Mouse (Mus musculus) v-Abl transformed pro-B cells (cell line): ENCODE data around the gene Agxt.

ENCODE experiments used
- in situ Hi-C, 2 experiments: fragments of 400-800 bp; cut with MboI; formaldehyde crosslinking; loops; one replicate each; pipeline ENCODE4 v1.15.1; 2025; ENCODE audit not compliant: unreplicated experiment in 2 of 2

Agxt gene

DNA sequence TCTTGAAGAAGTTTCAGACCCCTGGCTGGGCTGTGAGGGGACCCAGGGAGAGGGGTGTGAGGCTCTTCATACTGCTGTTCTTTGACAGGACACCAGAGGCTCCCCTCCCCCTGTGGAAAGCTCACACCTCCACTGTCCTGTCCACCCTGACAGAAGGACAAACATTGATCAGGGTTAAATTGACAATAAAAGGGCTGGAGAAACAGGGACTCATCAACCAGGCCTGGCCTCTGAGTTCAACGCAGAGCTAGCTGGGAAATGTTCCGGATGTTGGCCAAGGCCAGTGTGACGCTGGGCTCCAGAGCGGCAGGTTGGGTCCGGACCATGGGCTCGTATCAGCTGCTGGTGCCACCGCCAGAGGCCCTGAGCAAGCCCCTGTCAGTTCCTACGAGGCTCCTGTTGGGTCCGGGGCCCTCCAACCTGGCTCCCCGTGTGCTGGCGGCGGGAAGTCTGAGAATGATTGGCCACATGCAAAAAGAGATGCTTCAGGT is at the start of gene Agxt:
Gene Agxt (plus strand): TSS at position 205 of the 491 bp plus-strand sequence.
- in situ Hi-C loops = no loop called here

DNA sequence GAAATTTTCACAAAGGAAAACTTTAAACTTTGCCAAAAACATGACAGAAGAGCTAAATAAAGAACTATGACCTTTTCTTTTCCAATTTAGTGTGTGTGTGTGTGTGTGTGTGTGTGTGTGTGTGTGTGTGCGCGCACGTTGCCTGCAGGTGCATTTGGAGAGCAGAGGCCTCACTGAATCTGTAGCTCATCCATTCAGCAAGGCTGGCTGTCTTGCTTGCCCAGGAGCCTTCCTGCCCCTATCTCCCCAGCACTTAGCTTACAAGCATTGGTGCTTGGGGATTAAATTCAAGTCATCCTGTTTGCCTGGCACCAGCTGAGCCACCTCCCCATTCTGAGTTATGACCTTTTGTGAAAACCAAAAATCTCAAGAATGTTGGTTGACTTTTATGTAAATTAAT is 42.5 kb upstream of the Agxt start:
- in situ Hi-C loops = no loop called here

- in situ Hi-C loops = no loop called here
Observed at GRCm38 (mm10) chr1:93098956-93099355, 36.1 kb upstream of the Agxt start.

DNA sequence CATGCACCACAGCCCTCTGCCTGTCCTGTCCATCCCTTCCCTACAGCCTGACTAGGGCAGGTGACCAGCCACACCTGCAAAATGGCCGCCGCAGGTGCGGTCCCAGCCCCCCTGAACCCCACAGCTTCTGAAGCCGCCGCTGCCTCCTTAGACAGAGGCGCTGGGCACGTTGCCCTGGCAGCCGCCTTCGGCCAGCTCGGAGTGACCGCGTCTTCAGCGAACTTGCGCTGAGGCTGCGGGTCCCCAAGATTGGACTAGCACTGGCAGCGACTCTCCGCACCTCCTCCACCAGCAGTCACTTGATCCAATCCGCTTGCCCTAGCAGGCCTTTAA is 34.8 kb upstream of the Agxt start:
- in situ Hi-C loops = no loop called here

DNA sequence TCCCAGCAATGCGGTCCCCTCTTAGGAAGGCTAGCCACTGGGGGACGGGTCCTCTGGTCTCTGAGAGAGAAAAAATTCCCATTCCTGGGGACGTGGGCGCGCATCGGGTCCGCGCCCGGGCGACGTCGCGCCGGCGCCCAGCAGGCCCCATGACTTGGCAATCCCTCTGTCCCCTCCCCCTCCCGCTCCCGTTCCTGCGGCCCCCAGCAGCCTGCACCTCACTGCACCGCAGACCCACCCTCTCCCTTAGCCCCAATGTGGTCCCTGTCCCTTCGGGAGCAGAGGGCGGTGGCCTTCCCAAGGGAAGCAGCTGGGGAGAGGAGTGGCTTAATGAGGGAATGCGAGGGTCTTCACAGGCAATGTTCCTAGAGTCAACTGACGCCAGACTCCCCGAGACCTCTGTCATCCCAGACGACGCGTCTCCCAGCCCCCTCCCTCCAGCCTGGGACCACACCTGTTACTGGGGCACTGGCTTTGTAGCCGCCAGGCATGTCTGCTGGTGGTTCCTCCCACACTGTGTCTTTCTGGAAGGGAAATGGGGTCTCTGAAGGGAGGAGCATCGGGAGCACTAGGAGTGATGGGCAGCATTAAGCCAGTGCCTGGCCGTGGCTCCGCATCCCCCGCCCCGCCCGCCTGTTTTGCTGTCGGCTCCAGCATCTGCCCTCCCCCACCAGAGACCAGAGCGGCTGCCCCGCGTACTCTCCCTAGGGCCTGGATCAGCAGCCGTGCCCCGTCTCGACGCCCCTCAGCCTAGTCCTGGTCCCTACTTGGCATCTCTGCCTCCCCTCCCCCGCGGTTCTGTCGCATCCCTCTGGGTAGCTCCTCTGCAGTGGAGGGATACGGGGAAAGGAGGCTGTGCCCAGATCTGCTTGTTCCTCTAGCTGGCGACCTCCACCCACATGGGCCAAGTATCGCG is 34.2 kb upstream of the Agxt start:
- in situ Hi-C loops = no loop called here

GRCm38 (mm10) chr1:93101571-93102061 is 33.4 kb upstream of the Agxt start, which contains the start of gene Kif1a:
Kif1a (minus strand) TSS chr1:93101951.
- in situ Hi-C loops = no loop called here

DNA sequence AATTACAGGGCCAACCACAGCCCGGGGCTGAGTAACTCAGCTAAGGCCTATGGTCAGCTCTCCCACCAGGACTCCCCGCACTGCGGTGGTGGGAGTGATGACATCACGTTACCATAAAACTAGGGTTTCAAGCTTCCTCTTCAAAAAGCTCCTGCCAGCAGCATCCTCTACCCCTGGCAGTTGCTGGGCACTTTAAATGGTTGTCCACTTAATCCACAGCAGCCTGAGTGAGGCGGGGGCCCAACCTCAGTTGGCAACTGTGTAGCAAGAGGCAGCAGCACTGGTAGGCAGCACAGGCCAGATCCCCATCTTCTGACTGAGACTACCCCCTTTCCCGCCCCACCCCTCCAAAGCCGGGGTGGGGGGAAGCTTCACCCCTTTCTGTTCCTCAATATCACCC is 32.3 kb upstream of the Agxt start:
- in situ Hi-C loops = no loop called here

GRCm38 (mm10) chr1:93114713-93115463 is 20.2 kb upstream of the Agxt start:
- in situ Hi-C loops = no loop called here

- in situ Hi-C loops = no loop called here
Observed at GRCm38 (mm10) chr1:93115471-93115870, 19.6 kb upstream of the Agxt start.

- in situ Hi-C loops = no loop called here
Observed at GRCm38 (mm10) chr1:93118816-93119215, 16.2 kb upstream of the Agxt start.

DNA sequence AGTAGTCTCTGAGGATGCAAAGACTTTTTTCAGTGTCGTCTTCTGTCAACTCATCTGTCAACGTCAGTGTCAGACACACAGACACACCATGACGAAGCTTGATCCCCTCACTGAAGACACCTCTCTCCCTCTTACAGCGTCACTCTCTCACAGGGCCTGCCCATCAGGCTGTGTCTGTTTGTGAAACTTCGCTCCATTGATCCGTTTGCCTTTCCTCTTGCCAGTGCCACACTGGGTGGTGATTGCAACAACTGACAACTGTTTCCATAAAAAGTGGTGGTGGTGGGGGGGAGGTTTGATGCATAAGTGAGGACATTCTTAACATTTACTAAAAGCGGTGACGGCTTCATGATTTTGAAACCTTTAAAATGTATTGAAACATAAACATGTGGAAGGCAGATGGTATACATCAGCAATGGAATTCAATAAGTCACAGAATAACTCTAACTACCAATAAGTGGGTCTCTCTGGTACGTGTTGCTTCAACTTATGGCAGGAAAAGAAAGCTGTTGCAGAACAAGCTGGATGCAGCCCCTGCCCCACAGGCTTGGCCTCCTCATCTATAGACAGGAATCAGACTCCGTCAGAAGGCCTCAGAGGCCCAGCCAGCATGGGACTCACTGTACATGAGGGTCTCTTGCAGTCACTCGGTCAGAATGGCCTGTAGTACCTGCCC is 11.7 kb upstream of the Agxt start:
- in situ Hi-C loops = no loop called here

GRCm38 (mm10) chr1:93124066-93124465 is 11.0 kb upstream of the Agxt start:
- in situ Hi-C loops = no loop called here

- in situ Hi-C loops = no loop called here
Observed at GRCm38 (mm10) chr1:93125256-93125655, 9.8 kb upstream of the Agxt start.

GRCm38 (mm10) chr1:93128209-93128608 is 6.8 kb upstream of the Agxt start:
- in situ Hi-C loops = no loop called here

DNA sequence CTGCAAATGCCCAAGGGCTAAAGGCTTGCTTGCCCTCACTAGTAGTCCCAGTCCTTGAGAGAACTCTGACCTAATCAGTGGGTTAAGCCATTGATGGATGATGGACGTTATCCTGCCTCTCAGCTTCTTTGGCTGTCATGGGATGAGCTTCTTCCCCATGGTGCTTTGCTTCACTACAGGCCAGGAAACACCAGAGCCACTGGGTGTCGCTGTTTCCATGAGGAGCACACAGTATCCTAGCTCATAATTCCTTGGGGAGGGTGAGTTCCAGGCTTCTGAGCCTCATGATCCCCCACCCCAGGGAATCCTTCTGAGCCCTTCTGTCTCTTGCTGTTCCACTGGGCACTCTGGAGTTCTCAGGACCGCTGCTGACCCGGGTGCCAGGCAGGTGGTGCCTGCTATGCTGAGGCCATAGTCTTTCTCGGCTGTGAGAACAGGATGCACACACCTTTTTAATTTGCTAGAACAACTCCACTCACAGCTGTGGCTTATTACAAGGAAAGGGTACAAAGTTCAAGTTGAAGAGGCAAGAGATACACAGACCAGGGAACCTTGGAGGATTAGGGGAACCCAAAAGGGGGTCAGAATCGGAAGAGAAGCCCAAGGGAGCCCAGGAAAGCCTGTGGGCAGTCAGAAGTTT is 6.2 kb upstream of the Agxt start:
- in situ Hi-C loops = no loop called here

GRCm38 (mm10) chr1:93130242-93130983 is 4.6 kb upstream of the Agxt start:
- in situ Hi-C loops = no loop called here

DNA sequence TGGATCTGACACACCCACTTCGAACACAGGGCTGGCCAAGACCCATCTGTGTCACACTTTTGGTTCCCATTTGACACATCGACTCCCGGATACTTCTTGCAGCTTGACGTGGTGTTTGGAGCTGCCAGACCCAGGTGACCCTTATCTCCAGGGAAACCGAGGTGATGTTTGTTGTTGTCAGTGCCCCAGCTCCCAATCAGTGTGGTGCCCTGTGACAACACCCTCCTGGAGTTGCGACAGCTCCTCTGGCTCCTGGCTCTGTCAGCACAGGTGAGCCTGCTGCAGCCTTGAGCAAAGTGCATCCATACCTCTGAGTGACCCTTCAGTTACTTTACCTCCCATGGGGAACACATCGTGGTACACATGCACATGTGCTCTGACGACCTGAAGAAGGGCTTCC is 2.4 kb upstream of the Agxt start:
- in situ Hi-C loops = no loop called here

DNA sequence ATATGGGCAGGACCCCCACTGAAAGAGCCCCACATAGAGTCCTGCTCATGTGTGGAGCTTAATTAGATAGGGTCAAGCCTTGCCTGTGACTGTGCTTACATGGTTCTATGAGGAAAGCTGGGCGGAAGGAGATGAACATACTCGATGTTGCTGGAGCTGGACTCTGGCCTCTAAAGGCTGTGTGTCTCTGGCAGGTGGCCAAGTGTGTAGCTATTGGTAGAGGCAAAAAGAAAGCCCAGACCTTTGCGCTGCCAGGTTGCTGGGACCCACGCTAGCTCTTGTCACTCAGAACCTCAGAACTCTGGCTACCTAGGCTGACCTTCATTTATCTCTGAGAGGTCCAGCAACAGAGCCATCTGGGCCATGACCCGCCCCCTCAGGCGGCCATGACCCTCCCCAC is 3.5 kb downstream of the Agxt start:
- in situ Hi-C loops = no loop called here

DNA sequence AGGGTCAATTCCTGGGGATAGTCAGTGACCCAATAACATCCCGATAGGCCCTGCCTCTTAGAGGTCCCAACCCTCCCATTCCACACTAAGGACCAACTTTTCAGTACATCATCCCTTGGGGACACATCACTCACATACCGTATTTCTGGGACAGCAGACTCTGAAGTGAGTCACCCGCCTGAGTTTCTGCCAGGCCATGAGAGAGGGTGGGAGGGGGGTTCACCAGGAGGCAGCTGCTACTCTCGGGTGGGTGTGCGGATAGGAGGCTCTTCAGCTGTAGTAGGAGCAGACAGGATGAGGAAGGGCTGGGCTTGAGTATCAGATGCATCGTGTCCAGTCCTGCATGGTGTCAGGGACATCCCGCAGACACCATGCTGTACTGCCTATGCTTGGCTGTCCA is 4.7 kb downstream of the Agxt start:
- in situ Hi-C loops = no loop called here

GRCm38 (mm10) chr1:93142871-93143270 is 7.8 kb downstream of the Agxt start:
- in situ Hi-C loops = no loop called here
